Mouse (Mus musculus) limb, embryonic 14.5 days (tissue): Measurements from ENCODE around the gene A130010J15Rik. TPM values are rescaled to one million over a fixed set of nuclear protein-coding genes. Genes with fewer than 3 reads are reported as not detected.

Source experiments
- ATAC-seq: fragments of 200-750 bp; cut with Nextera tagmentation; 2 replicates; pipeline ENCODE4 v1.8.0; 2017; ENCODE audit warnings: low read depth, moderate number of reproducible peaks, moderate TSS enrichment; ENCODE audit not compliant: low FRiP score
- DNase-seq: peaks from one replicate; pipeline ENCODE4 v3.0.0-alpha.2; 2015; ENCODE audit warnings: low spot score
- H3K27ac ChIP-seq: fragments of 300-500 bp; sonication (generic); replicated peaks from 2 replicates; pipeline ENCODE4 v1.5.1; 2014; ENCODE audit warnings: low read depth, mild to moderate bottlenecking, low read length, moderate library complexity, mixed read lengths
- H3K27me3 ChIP-seq: fragments of 300-500 bp; sonication (generic); 2 replicates; pipeline ENCODE4 v1.6.1; 2014; ENCODE audit warnings: low read length, mixed read lengths; ENCODE audit not compliant: control insufficient read depth, insufficient read depth
- H3K36me3 ChIP-seq: fragments of 300-500 bp; sonication (generic); 2 replicates; pipeline ENCODE4 v1.6.1; 2014; ENCODE audit warnings: mild to moderate bottlenecking, low read length, moderate library complexity, mixed read lengths; ENCODE audit not compliant: control insufficient read depth, insufficient read depth
- H3K4me1 ChIP-seq: fragments of 300-500 bp; sonication (generic); 2 replicates; pipeline ENCODE4 v1.6.1; 2014; ENCODE audit warnings: antibody characterized with exemption, low read length, mixed read lengths; ENCODE audit not compliant: control insufficient read depth, insufficient read depth
- H3K4me2 ChIP-seq: fragments of 300-500 bp; sonication (generic); replicated peaks from 2 replicates; pipeline ENCODE4 v1.6.1; 2014; ENCODE audit warnings: low read depth, mild to moderate bottlenecking, low read length, moderate library complexity; ENCODE audit not compliant: severe bottlenecking
- H3K4me3 ChIP-seq: fragments of 300-500 bp; sonication (generic); replicated peaks from 2 replicates; pipeline ENCODE4 v1.5.1; 2014; ENCODE audit warnings: low read length
- H3K9ac ChIP-seq: fragments of 300-500 bp; sonication (generic); 2 replicates; pipeline ENCODE4 v1.6.1; 2014; ENCODE audit warnings: mild to moderate bottlenecking, low read depth, low read length, moderate library complexity; ENCODE audit not compliant: severe bottlenecking
- H3K9me3 ChIP-seq: fragments of 300-500 bp; sonication (generic); 2 replicates; pipeline ENCODE4 v1.6.1; 2016; ENCODE audit warnings: low read length; ENCODE audit not compliant: control insufficient read depth
- POLR2A ChIP-seq: fragments of 200-500 bp; IDR thresholded peaks from 2 replicates; pipeline ENCODE4 v1.8.0; 2012; ENCODE audit warnings: inconsistent platforms, mild to moderate bottlenecking, moderate library complexity, borderline replicate concordance; ENCODE audit not compliant: insufficient read depth, insufficient read length; ENCODE audit errors: extremely low read depth
- WGBS: fragments of 180-500 bp; shearing (Covaris S2); extraction: QIAGEN DNeasy Blood & Tissue Kit; methylation state at CpG from one replicate; pipeline ENCODE4 v1.1.7; 2014; 5-methylcytosine and 5-hydroxymethylcytosine counted together
- polyA plus RNA-seq, 2 experiments: library from polyadenylated mRNA; depleted of rRNA in 1 of 2; stranded (reverse) in 1 of 2; unstranded in 1 of 2; fragments of >200 nt; fragmentation: Nextera tagmentation in 1 of 2; extraction: Ambion mirVana in 1 of 2; gene quantifications; 2 replicates each; pipeline versions ENCODE4 v1.2.1 to v1.2.3; 2012 to 2014

A130010J15Rik gene
- polyA plus RNA-seq, 2 experiments = 9.6 to 15.1 TPM

DNA sequence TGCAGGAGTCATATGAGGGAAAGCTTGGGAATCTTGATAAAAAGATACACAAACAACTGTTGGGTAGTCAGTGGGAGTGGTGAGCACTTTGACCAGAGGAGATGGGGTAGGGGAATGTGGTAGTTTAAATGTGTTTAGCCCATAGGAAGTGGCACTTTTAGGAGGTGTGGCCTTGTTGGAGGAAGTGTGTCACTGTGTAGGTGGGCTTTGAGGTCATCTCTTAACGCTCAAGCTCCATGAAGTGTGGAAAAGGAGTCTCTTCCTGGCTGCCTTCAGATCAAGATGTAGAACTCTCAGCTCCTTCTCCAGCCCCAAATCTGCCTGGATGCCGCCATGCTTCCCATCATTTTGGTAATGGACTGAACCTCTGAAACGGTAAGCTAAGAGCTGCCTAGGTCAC is 39.7 kb downstream of the A130010J15Rik start, which contains the start of gene Lamb3:
Gene Lamb3, plus strand, starts transcription at position 197 of the 400 bp plus-strand sequence.
- 92% methylated on average over 3 of the region's 3 CpGs for WGBS
- H3K4me2 ChIP-seq = no peak within 1 kb of the TSS
- H3K4me3 ChIP-seq = no peak within 1 kb of the TSS
- no peak for DNase-seq
- no peaks in the 10 kb centered on the region for H3K36me3 ChIP-seq
- no peaks in the 10 kb centered on the region for H3K4me1 ChIP-seq
- no peaks in the 10 kb centered on the region for H3K9me3 ChIP-seq
- no peak for ATAC-seq
- no peak within 1 kb of the TSS for H3K27ac ChIP-seq
- H3K9ac ChIP-seq = no peak within 1 kb of the TSS
- no peak for TF ChIP-seq POLR2A
- H3K27me3 ChIP-seq = no peaks in the 10 kb centered on the region

DNA sequence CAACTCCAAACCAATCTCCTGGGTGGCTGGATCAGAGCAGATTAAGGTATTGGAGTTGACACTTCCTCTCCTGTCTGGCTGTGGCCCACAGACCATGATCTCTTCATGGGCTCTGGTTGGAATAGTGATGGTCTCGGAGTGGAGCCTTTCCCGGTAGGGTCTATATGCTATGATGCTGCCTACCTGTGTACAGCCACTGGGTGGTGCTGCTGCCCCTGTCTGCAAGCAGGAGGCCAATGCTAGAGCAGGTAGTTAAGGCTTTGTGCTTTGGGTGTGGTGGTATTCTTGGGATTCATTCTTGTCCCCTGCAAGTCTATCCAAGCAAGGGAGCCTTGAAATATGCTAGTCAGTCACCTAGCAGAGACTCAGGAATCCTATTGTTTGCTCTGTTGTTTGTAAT is 40.3 kb downstream of the A130010J15Rik start:
- no peak for ATAC-seq
- H3K27me3 ChIP-seq = no peaks in the 10 kb centered on the region
- H3K9me3 ChIP-seq = no peaks in the 10 kb centered on the region
- no peak overlapping the region for H3K27ac ChIP-seq
- no peaks in the 10 kb centered on the region for H3K36me3 ChIP-seq
- DNase-seq = no peak
- 25% methylated on average over 2 of the region's 2 CpGs for WGBS
- no peak for TF ChIP-seq POLR2A
- no peak overlapping the region for H3K9ac ChIP-seq
- no peaks in the 10 kb centered on the region for H3K4me1 ChIP-seq
- H3K4me2 ChIP-seq = no peak overlapping the region
- no peak overlapping the region for H3K4me3 ChIP-seq

DNA sequence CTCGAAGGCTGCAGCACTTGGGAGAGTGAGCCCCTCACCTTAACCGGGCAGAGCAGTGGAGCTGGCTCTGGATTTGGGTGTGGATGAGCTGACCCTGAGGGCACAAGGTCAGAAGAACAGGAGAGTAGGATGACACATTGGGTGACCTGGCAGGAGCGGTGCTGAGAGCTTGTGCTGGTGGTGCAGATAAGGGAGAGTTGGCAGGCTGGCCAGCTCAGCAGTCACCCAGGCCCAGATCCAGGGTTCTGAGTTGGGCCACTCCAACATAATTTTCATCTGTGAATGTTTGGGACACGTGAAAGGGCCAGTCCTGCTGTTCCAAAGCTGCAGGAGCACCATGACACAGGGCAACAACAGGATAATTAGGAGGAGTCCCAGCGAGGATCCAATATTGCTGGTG is 43.5 kb downstream of the A130010J15Rik start:
- ATAC-seq = no peak

GRCm38 (mm10) chr1:193214053-193214452 is 46.2 kb downstream of the A130010J15Rik start:
- Histone ChIP-seq H3K27me3 (no peaks in the 10 kb centered on the region), H3K36me3 (no peaks in the 10 kb centered on the region), H3K4me2 (no peak overlapping the region), H3K9ac (no peak overlapping the region), H3K4me3 (no peak overlapping the region), H3K27ac (no peak overlapping the region), H3K4me1 (no peaks in the 10 kb centered on the region), H3K9me3 (no peaks in the 10 kb centered on the region)
- ATAC-seq = peak; percentile 70
- DNase-seq = no peak
- WGBS = 72% methylated on average over 5 of the region's 5 CpGs
- TF ChIP-seq POLR2A = no peak

More for the DNA sequence above, 43.5 kb downstream of the A130010J15Rik start:
- no peaks in the 10 kb centered on the region for H3K4me1 ChIP-seq
- H3K4me3 ChIP-seq = no peak overlapping the region
- H3K27me3 ChIP-seq = no peaks in the 10 kb centered on the region
- no peak overlapping the region for H3K9ac ChIP-seq
- H3K27ac ChIP-seq = no peak overlapping the region
- no peak for TF ChIP-seq POLR2A
- 62% methylated on average over 5 of the region's 5 CpGs for WGBS
- no peaks in the 10 kb centered on the region for H3K9me3 ChIP-seq
- no peak overlapping the region for H3K4me2 ChIP-seq
- H3K36me3 ChIP-seq = no peaks in the 10 kb centered on the region
- DNase-seq = no peak

GRCm38 (mm10) chr1:193216000-193216399 is 48.2 kb downstream of the A130010J15Rik start:
- Histone ChIP-seq H3K4me3 (no peak overlapping the region), H3K4me1 (no peaks in the 10 kb centered on the region), H3K27ac (no peak overlapping the region), H3K36me3 (no peaks in the 10 kb centered on the region), H3K4me2 (no peak overlapping the region), H3K9ac (no peak overlapping the region), H3K27me3 (no peaks in the 10 kb centered on the region), H3K9me3 (no peaks in the 10 kb centered on the region)
- TF ChIP-seq POLR2A = no peak
- ATAC-seq (no peak), DNase-seq (no peak)
- 69% methylated on average over 3 of the region's 3 CpGs for WGBS

GRCm38 (mm10) chr1:193220408-193220807 is 52.6 kb downstream of the A130010J15Rik start:
- Histone ChIP-seq H3K27ac (no peak overlapping the region), H3K4me2 (no peak overlapping the region), H3K4me3 (no peak overlapping the region), H3K36me3 (no peaks in the 10 kb centered on the region), H3K9me3 (no peaks in the 10 kb centered on the region), H3K4me1 (no peaks in the 10 kb centered on the region), H3K27me3 (no peaks in the 10 kb centered on the region), H3K9ac (no peak overlapping the region)
- ATAC-seq (no peak), DNase-seq (no peak)
- 82% methylated on average over 5 of the region's 5 CpGs for WGBS
- TF ChIP-seq POLR2A = no peak
